Mouse (Mus musculus) adrenal gland, adult 2 months (tissue): ENCODE results near the gene Ect2. TPM values are rescaled to one million over a fixed set of nuclear protein-coding genes. Genes with fewer than 3 reads are reported as not detected.
A peak's percentile ranks its signal among the peaks of the same experiment; 100 is the strongest.

Experiments used
- DNase-seq: peaks from one replicate; pipeline ENCODE4 v3.0.0; 2021
- polyA plus RNA-seq: library from polyadenylated mRNA; depleted of rRNA; stranded (reverse); fragments of >200 nt; gene quantifications from 2 replicates; pipeline ENCODE4 v1.2.3, GENCODE M21; 2012
- total RNA-seq, 2 experiments: library from RNA; stranded (reverse); gene quantifications; 2 replicates each; pipeline ENCODE4 v1.2.3; 2021

Gene Ect2
- total and polyA plus RNA-seq, 3 experiments, result 0.82 to 4.2 (median 2.2) TPM

DNA sequence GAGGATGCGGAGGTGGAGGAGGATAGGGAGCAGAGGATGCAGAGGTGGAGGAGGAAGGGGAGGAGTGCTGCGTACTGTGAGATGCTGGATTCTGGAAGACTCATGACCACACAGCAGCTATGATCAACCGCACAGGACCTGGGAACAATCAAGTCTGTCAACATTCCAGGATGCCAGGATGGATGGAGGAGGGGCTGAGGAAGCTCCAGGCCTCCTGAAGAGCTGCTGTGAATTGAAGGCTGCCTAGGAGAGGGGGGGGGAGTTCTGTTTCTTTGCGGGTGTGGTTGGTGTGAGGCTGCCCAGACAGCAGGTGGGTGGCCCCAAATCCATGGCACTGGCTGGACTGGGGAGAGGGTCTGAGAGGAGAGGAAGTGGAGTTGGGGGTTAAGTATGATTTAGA lies 5.2 kb upstream of the Ect2 start:
- DNase-seq, result no peak

DNA sequence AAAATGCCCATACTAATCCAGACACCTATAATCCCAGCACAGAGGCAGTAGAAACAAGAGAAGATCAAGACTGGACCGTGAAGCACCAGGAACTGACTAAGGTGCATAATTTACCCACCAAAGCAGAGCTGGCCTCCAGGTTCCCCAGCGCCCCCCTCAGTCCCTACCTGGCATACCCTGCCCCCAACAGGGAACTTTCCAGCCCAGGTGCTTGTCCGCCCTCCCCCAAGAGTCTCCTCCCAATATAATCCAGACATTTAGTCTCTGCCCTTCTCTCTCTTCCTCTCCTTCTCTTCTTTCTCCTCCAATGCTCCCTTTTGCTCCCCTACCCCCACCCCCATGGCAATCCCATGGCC lies 2.9 kb upstream of the Ect2 start:
- DNase-seq, result no peak

DNA sequence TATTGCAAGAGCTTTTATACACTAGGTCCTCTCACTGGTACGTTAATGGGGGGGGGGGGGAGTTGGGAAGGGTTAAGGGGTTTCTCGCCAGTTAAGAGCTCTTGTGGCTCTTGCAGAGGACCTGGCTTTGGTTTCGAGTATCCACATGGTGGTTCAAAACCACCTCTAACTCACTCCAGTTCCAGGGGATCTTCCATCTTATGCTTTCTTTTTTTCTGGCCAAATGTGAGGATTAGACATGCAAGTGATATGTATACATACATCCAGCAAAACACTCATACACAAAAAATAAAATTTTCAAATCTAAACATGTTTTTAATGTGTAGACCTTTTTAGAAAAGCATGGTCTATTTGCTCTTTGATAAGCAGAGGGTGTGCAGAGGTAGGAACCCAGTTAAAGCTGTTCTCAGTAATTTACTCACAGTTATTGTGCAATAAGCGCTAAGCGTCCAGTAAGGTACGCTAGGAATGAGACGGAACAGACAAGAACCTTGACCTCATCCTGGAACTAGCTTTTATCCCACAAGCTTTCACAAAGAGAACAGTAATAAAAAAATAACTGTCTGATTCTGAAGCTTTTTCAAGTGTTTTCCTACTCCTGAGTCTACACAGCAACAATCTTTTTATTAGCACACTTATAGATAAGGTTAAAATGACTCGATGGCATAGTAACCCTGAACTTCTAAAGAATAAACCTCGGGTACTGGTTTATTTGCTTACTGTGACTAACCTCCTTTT lies 2.3 kb upstream of the Ect2 start:
- peak; percentile 41 for DNase-seq

DNA sequence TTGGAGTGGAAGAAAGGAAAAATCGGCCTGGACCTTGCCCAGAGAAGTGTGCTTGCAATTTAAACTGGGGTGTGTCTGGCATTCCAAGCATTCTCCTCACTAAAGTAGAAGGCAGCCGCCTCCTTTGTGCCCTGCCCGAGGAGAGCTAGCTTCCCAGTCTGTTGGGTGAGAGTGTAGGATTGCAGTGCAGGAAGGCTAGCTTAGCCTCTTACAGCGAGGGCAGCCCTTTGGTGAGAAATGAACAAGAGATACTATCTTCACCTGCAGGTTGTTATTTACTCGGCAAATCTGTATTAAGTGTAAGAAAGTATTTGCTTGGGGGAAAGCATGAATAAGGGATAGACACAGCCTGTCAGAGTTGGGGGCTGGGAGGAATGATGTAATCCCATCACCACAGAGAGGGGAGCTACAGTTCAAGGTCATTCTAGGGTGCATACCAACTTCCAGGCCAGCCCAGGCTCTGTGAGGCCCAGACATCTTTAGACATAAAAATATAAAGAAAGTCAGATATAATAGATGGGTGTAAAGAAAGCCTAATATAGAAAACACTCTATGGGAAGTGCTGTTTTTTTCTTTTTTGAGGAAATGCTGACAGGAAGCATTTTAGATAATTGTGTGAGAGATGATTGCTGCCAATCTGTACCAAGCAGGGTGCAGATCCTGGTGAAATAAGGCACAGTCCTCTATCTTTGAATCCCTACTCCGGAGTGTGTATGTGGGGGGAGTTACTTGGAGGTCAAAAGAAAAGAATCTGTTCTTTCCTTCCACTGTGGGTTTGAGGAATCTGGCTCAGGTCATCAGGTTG lies 1.6 kb upstream of the Ect2 start:
- DNase-seq, result no peak

DNA sequence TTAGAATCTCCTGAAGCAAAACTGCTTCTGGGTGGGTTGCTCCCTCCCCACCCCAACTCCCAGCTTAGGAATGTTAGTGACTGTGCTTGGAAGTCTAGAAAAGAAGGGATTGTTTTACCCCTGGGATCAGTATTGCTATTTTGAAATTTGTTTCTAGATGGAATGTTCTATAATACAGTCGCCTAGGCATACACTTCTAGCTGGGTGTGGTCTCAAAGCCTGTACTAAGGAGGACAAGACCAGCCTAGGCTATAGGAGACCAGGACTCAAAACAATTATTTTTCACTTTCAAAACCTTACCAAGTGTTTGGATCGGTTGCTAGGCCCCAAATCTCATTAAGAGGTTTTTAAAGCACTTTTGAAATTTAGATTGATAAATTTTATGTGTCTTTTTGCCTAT lies 602 bp upstream of the Ect2 start:
- DNase-seq, result no peak

DNA sequence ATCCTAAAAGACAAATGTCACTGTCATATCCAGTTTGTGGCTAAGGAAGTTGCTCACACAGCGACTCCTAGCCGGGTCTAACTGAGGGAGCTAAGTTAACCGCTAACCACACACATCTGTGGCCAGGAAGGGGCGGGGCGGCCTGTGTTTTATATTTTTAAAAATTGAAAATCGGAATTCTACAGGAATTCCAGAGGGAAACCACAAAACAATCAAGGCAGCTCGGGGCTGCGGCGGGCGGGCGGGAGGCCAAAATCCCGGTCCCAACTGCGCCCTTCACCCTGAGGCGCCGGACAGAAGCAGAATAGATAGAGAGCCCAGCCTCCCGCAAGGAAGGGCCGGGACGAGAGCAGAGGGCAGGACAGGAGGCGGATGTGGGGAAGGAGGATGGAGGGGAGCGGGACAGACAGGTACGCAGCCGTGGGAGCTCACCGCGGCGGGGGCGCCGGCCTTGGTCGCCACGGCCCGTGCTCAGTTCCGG lies 447 bp downstream of the Ect2 start:
- no peak for DNase-seq

DNA sequence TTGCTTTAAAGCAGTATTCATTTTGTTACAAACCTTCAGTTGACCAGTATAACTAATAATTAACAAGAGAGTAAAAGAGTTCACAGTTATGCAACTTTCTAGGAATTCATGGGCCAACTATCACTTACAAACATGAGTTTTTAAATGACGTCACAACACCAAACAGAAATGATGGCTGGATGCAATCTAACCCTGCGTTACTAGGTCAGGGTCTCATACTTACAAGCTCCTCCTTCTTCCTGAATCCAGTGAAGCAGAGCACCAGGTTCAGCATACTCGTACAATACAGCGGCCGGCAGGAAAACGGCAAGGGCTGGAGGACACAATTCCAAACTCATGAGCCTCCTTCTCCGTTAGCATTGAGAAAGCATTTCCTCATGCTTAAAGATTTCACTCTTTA lies 7.9 kb downstream of the Ect2 start:
- no peak for DNase-seq

DNA sequence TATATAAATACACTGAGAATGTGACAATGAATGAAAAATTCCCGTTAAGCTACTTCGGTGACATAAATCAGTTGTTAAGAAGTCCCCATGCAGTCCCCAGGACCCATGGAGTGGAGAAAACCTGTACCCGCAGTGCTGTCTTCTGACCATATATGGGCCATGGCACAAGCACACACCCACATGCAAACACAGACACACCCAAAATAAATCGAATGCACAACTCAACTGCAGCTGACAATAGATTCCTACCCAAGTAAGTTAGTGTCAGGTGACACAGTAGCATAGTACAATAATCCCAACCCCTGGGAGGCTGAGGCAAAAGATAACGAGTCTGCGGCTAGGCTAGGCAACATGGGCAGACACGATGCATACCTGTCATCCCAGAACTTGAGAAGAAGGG lies 10.1 kb downstream of the Ect2 start:
- DNase-seq, result no peak

DNA sequence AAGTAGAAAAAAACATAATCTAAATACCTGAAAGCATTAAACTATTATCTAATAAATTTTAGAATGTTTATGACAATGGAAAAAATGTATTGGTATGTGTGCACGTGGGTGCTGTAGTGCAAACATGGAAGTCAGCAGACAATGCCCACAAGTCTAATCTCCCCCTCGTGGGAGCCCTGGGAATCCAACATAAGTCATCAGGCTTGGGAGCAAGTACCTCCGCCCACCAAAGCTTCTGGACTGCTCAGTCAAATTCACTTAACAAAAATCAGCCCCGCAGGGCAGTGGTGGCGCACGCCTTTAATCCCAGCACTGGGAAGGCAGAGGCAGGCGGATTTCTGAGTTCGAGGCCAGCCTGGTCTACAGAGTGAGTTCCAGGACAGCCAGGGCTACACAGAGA lies 13.6 kb downstream of the Ect2 start:
- no peak for DNase-seq

DNA sequence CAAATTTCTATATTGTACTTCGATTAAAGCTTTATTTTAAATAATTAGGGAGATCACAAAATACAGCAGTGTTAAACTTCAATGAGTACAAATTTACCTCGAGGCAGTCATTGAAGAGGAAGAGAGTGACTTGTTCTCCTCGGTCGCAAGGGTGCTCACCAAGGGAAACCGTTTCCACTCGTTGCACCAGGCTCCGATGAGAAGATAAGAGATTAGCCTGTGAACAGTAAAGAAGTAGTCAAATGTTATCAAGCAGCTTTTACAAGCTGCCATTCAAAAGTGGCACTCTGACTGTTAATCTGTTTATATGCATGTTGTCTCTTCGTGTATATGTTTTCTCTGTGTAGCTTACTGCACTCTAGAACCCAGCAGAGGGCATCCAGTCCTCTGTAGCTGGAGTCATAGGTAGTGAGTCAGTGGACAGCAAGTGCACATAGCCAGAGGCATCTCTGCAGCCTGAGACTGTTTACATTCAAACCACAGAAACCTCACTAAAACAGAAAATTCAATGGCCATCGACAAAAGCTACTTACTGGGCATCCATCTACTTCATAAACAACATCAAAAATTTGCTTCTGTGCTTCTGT lies 31.7 kb downstream of the Ect2 start:
- no peak for DNase-seq

DNA sequence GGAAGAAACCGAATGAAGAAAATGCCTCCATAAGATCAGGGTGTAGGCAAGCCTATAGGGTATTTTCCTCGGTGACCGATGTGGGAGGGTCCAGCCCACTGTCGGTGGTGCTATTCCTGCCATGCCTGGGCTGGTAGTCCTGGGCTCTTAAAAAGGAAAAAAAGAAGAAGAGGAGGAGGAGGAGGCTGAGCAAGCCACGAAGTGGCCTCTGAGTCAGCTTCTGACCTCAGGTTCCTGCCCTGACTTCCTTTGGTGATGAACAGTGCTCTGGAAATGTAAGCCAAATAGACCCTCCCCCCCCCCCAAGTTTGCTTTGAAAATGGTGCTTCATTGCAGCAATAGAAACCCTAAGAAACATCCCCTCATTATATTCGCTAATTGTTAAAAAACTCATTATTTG lies 32.7 kb downstream of the Ect2 start:
- no peak for DNase-seq

DNA sequence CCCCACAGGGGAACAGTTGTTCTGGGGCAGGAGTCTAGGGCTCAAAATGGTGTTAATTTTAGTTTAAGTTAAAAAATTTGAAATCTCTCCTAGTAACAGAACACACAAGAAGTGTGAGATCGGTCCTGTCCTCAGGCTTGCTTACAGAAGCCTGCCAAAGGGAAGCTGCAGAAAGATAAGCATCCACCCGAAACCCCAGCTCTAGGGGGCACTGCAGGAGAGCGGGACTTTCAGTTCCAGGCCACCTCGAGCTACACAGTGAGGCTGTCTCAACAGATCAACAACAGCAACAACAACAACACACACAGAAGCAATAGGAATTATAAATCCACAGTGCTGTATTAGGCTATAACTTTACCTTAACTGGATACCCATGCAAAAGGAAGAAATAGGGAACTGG lies 35.5 kb downstream of the Ect2 start:
- DNase-seq, result peak; percentile 40

DNA sequence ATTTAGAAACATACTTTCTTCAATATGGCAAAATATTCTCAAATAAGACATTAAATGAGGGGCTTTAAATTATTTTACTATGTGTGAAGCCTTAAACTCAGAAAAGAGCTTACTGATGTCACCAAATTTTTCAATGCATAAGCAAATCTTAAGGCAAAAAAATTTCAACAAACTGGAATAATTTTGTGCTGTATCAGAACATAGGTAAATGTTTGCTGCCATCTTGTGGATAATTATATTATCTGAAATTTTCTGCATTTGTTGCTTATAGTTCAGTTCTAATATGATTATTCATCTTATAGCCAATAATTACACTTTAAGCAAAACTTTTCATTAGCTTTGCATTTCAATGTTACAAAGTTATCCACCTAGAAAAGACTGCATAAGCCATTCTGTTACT lies 42.8 kb downstream of the Ect2 start:
- DNase-seq, result no peak

DNA sequence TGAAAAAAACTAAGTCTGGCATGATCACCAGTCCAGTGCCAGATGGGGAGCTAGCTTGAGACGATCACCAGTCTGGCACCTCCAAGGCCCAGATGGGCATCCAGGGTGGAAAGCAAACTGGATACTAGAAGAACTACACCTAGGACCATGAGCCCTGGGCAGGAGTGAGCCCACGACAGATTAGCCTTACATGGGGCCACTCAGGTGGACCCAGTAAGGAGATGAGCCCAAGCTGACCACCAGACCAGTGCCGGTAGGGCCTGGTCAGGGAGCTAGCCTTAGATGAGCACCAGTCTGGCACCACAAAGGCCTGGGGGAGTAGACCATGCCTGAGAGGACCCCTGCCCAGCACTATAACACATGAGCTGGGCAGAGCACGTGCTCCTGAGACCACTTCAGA lies 44.6 kb downstream of the Ect2 start:
- DNase-seq, result no peak

DNA sequence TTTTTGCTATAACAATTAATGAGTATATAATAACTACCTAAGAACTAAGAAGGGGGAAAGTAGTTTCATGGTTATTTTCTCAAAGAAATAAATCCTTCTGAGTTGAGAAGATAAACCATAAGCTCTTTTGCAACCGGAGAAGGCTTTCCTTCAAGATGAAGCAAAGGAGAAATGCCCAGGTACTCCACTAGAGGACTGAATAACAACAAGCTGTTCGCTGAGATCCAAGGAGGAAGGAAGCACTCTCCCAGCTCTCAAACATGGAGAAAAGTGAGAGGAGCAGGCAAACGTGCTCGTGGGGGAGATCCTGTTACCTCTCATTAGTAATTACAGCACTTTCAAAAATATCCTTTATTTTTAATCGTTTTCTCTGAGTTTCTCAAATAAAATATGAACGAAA lies 46.5 kb downstream of the Ect2 start:
- no peak for DNase-seq

DNA sequence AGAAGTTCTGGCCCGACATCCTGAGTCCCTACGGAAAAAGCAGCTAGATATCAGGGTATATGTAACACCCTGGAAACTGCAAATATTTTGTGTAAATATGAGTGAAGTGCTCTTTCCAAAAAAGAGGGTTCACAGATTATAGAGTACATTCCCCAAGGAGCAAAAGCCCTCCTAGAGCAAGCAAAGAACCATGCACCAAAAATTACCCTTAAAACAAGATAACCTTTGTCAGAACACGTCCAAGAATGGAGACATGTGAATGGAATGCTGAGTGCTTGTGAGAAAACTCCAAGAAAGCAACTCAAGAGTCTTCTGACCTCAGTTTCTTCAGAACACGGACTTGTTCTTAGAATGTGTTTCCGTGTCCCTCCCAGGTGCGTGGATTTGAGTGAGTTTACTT lies 50.7 kb downstream of the Ect2 start:
- DNase-seq, result no peak

DNA sequence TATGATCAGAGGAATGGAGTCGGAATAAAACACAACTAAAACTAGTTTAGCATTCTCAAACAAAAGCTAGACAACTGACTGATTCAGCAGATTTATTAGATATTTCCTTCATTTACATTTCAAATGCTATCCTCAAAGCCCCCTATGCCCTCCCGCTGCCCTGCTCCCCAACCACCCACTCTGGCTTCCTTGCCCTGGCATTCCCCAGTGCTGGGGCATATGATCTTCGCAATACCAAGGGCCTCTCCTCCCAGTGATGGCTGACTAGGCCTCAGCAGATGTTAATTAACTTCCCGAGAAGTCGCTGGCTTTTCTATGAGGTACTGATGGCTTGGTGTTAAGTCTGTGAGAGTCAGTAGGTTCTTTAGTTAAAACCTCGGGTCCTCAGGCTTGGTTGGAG lies 55.0 kb downstream of the Ect2 start:
- DNase-seq, result no peak

DNA sequence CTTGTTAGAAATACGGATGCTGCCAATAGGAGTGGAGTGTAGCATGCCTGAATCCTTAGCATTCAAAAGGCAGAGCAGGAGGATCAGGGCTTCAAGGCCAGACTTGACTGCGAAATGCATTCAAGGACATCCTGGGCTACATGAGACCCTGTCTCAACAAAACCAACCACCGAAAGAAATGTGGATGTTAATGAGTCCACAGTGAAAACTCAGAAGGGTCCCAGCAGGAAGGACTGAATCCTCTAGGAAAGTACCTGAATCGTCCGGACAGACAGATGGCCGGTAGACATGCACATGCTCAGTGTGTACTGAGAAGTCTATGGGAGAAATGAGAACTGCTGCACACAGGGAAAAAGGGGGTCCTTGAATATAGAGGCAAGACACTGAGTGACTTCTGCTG lies 67.5 kb downstream of the Ect2 start:
- DNase-seq, result no peak

DNA sequence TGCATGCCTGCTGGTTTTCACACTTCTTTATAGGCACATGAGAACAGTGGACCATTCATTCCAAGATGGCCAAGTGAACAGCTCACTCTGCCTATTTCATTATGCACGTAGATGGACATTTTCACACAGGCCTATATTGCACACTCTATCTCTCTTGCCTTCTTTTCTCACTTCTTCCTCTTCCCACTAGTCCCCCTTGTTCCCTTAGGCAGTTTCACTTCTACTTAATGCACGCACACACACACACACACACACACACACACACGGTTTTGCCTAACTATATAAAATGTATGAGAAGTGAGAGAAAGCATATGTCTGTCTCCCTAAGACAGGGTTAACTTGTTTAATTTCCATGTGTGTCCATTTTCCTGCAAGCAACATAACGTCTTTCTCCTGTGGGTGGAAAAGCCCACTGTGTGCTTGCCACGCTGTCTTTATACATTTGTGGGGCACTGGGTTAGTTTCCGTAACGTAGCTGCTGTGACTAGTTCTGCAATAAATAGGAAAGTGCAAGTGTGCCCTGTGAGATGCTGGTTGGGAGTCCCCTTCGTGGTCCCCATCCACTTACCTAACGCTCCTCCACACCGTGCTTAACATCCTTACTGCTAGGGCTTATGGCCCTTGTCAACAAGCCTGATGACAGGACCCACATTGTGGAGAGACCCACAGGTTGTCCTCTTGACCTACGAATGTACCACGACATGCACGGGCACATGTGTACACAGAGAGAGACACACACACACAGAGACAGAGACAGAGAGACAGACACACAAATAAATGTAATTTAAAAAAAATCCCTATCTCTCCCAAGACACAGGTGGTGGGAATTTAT lies 72.2 kb downstream of the Ect2 start:
- no peak for DNase-seq

DNA sequence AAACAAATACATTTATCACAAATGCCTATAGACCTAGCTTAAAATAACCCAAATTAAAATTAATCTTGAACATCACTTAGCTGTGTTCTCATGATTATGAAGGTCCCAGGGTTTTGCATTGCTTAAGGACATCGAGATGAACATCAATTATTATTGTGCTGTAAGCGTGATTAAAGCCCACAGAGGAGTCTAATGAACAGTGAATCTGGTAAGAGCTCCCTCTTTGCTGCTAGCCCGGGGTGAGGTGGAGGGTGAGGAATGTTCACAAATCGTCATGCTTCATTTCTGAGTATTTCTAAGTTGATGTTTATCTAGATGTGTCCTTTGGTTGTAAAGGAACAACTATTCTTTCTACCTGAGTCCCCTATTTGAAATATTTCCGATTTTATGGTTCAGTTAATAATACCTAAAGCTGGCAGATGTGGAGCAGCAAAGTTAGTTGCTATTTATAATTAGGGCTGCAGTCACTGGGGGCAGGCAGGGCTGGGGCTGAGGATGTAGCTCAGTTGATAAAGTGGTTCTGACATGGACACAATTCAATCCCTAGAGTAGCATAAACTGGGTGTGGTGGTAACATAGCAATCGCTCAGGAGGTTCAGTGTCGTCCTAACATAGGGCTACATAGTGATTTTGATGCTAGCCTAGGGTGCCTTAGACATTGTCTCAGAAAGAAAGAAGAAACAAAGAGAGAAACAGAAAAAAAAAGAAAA lies 73.5 kb downstream of the Ect2 start:
- DNase-seq, result no peak

DNA sequence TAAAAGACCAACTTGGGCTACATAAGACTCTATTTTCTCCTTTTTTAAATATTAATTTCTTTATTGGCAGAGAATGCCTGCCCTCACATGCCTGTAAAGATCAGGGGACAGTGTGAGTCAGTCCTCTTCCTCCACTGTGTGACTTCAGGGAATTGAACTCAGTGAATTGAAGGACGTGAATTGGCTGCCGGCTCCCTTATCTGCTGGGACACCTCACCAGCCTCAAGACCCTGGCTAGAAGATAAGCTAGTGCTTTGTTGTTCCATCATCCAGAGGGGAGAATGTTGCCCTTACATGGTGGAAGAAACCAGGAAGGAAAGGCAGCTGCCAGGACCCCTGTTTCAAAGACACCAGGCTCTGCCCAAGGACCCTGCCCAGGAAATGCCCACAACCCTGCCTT lies 79.8 kb downstream of the Ect2 start:
- DNase-seq, result no peak

DNA sequence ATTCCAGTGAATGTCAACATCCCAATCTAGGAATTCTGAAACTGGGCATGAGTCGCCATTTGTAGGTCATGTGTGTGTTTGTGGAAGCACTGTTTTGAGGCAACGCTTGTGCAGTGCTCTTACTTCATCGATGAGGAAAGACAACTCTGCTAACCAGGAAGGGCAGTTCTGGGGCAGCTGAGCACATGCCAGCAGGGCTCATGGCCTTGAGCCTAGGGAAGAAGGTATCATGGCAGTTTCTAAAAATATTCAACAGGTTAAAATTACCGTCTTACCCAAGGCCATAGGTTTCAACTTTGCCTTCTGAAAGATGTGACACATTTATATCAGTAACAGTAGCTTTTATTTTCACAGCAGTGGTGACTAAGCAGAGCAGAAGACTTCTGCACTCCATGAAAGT lies 82.0 kb downstream of the Ect2 start:
- no peak for DNase-seq
